Mouse (Mus musculus) thymus, adult 2 months (tissue): ENCODE results near the gene Synj2. TPM values are rescaled to one million over a fixed set of nuclear protein-coding genes. Genes with fewer than 3 reads are reported as not detected.

Experiments
- DNase-seq: peaks from one replicate; pipeline ENCODE4 v3.0.0; 2021
- H3K27ac ChIP-seq: fragments of 200-500 bp; 2 replicates; pipeline ENCODE4 v1.5.1; 2012; ENCODE audit warnings: low read length, control low read depth; ENCODE audit not compliant: control insufficient read depth, insufficient read depth
- H3K27me3 ChIP-seq: fragments of 200-500 bp; 2 replicates; pipeline ENCODE4 v1.6.1; 2012; ENCODE audit warnings: mild to moderate bottlenecking, low read length, moderate library complexity, mixed read lengths; ENCODE audit not compliant: control insufficient read depth, insufficient read depth
- H3K36me3 ChIP-seq: fragments of 200-500 bp; 2 replicates; pipeline ENCODE4 v1.6.1; 2012; ENCODE audit warnings: mild to moderate bottlenecking, low read length, moderate library complexity; ENCODE audit not compliant: control insufficient read depth, insufficient read depth
- H3K4me1 ChIP-seq: fragments of 200-500 bp; replicated peaks from 2 replicates; pipeline ENCODE4 v1.6.1; 2012; ENCODE audit warnings: low read length; ENCODE audit not compliant: control insufficient read depth, insufficient read depth
- H3K4me3 ChIP-seq: fragments of 200-500 bp; 2 replicates; pipeline ENCODE4 v1.5.1; 2012; ENCODE audit warnings: mild to moderate bottlenecking, low read length, control low read depth, moderate library complexity; ENCODE audit not compliant: control insufficient read depth, insufficient read depth
- CTCF ChIP-seq: fragments of 200-500 bp; IDR thresholded peaks from 2 replicates; pipeline ENCODE4 v1.5.1; 2012; ENCODE audit warnings: mild to moderate bottlenecking, control low read depth, low read length, moderate library complexity, borderline replicate concordance; ENCODE audit not compliant: control insufficient read depth, poor library complexity, insufficient read depth; ENCODE audit errors: extremely low read depth
- POLR2A ChIP-seq: fragments of 200-500 bp; IDR thresholded peaks from 2 replicates; pipeline ENCODE4 v1.6.1; 2012; ENCODE audit warnings: mild to moderate bottlenecking, low read length, control low read depth, moderate library complexity; ENCODE audit not compliant: control insufficient read depth, poor library complexity, insufficient read depth; ENCODE audit errors: extremely low read depth
- WGBS: fragments of 180-500 bp; shearing (Covaris S2); methylation state at CpG from one replicate; pipeline ENCODE4 v1.1.7; 2018; 5-methylcytosine and 5-hydroxymethylcytosine counted together
- polyA plus RNA-seq: library from polyadenylated mRNA; depleted of rRNA; stranded (reverse); fragments of >200 nt; gene quantifications from 2 replicates; pipeline ENCODE4 v1.2.3, GENCODE M21; 2012

Synj2 gene
- polyA plus RNA-seq, 1 experiment: 9.0 TPM

GRCm38 (mm10) chr17:5914217-5914616 is 26.9 kb upstream of the Synj2 start:
- no peak for DNase-seq
- no peaks in the 10 kb centered on the region for H3K36me3 ChIP-seq
- no peak overlapping the region for H3K27ac ChIP-seq
- H3K4me1 ChIP-seq: no peaks in the 10 kb centered on the region
- H3K27me3 ChIP-seq: no peaks in the 10 kb centered on the region
- WGBS: 89% methylated on average over 5 of the region's 5 CpGs
- no peak overlapping the region for H3K4me3 ChIP-seq
- no peak for TF ChIP-seq POLR2A
- TF ChIP-seq CTCF: no peak

DNA sequence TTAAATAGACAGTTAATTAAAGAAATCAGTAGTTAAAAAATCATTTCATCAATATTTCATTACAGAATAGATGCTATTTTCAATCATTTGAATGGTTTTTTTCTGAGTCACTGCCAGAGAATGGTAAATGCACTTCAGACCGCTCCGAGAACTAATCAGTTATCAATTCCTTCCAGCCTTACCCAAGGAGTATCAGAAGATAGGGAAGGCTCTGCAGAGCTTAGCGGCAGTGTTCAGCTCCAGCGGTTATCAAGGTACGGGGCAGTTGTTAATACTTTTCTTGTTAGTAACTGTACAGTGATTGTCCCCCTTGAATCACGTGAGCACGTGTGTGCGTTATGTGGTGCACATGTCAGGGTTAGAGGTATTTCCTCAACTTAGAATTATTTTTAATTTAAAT is 19.1 kb upstream of the Synj2 start:
- no peaks in the 10 kb centered on the region for H3K27me3 ChIP-seq
- no peak for DNase-seq
- TF ChIP-seq CTCF (no peak), POLR2A (no peak)
- WGBS: 98% methylated on average over 8 of the region's 8 CpGs
- no peak overlapping the region for H3K4me3 ChIP-seq
- H3K4me1 ChIP-seq: peaks cover 5% of the 10 kb centered on the region
- no peak overlapping the region for H3K27ac ChIP-seq
- H3K36me3 ChIP-seq: no peaks in the 10 kb centered on the region

DNA sequence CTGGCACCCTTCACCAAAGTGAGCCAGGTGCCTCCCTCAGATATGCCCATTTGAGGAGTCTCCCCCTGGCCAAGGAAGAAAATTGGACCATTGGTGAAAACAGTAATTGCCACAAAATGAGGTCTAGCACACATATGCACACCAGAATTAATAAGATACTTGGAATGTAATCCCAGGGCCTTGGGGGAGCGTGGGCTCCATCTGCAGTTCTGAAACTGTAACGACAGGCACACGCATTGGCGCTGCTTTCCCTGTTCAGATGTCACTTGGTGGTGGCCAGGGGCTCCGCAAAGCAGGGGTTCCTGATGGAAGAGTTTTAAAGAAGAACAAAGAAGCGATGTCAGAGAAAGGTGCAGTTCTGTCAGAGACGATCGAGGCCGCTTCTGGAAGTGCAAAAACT is 17.8 kb upstream of the Synj2 start:
- Histone ChIP-seq H3K36me3 (no peaks in the 10 kb centered on the region), H3K27me3 (no peaks in the 10 kb centered on the region), H3K4me1 (peaks cover 5% of the 10 kb centered on the region), H3K4me3 (no peak overlapping the region), H3K27ac (no peak overlapping the region)
- TF ChIP-seq CTCF (no peak), POLR2A (no peak)
- 91% methylated on average over 9 of the region's 9 CpGs for WGBS
- peak; percentile 19 for DNase-seq

- H3K36me3 ChIP-seq: no peaks in the 10 kb centered on the region
- no peak for DNase-seq
- no peak overlapping the region for H3K27ac ChIP-seq
- H3K4me1 ChIP-seq: peaks cover 8% of the 10 kb centered on the region
- TF ChIP-seq CTCF (no peak), POLR2A (no peak)
- no peak overlapping the region for H3K4me3 ChIP-seq
- WGBS: 39% methylated on average over 8 of the region's 8 CpGs
- H3K27me3 ChIP-seq: no peaks in the 10 kb centered on the region
These were observed 16.8 kb upstream of the Synj2 start for GRCm38 (mm10) chr17:5924238-5924637.

DNA sequence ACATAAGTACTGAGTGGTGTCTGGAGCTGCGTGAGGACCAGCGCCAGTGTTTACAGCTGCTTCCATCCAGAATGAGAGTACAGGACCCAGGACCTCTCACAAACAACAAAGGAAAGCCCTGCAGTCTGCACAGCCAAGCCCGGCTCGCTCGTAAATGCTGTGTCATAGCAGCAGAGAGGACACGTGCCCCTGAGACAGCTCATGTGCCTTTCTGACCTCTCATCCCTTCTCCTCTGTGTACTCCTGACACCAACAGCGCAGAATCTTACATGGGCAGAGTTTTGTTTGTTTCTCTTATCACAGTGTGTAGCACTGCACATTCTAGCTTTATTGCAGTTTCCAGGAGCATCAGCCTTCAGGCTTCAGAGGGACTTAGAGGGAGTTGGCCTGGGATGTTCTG is 14.4 kb upstream of the Synj2 start:
- H3K36me3 ChIP-seq: no peaks in the 10 kb centered on the region
- no peak overlapping the region for H3K27ac ChIP-seq
- 45% methylated on average over 7 of the region's 7 CpGs for whole genome bisulfite sequencing
- H3K4me1 ChIP-seq: peaks cover 11% of the 10 kb centered on the region
- no peak overlapping the region for H3K4me3 ChIP-seq
- H3K27me3 ChIP-seq: no peaks in the 10 kb centered on the region
- no peak for TF ChIP-seq POLR2A
- no peak for TF ChIP-seq CTCF
- DNase-seq: no peak

DNA sequence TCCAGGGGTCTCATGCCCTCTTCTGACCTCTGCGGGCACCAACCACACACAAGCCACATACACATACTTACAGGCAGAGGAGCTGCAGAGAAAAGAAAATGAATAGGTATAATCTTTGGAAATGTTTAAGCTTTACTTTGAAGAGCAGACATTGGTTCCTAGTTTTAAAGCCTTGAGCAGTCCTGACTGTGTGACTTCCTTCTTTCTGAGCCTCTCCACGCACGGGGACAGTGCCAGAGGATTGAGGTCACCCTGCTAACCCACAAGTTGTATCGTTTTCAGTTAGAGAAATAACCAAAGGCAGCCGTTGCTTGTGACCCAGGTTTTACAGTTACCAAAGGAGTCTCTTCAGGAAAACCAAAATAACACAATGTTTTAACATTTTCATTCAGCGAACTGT is 12.0 kb upstream of the Synj2 start:
- H3K27me3 ChIP-seq: no peaks in the 10 kb centered on the region
- no peaks in the 10 kb centered on the region for H3K36me3 ChIP-seq
- no peak overlapping the region for H3K4me3 ChIP-seq
- H3K27ac ChIP-seq: no peak overlapping the region
- DNase-seq: no peak
- TF ChIP-seq POLR2A (no peak), CTCF (no peak)
- 12% methylated on average over 6 of the region's 6 CpGs for WGBS
- H3K4me1 ChIP-seq: peaks cover 7% of the 10 kb centered on the region

DNA sequence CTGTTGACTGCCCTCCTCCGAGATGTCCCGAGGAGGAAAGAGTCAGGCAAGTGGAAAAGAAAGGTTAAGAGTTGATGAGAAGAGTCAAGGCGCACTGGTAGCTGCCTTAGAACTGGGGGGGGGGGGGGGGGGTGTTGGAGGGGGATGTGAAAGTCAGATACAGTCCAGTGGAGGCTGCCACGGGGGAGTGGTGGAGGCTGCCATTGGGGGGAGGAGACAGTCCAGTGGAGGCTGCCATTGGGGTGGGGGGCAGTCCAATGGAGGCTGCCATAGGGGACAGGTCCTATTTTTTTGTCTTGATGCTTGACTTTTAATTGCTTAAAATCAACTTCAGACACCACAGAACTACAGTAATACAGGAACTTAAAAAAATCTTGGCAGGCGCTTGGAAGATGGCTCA is 8.9 kb upstream of the Synj2 start:
- Histone ChIP-seq H3K4me3 (no peak overlapping the region), H3K27me3 (no peaks in the 10 kb centered on the region), H3K36me3 (no peaks in the 10 kb centered on the region), H3K27ac (no peak overlapping the region), H3K4me1 (peaks cover 23% of the 10 kb centered on the region)
- TF ChIP-seq POLR2A: no peak
- TF ChIP-seq CTCF: no peak
- WGBS: 79% methylated on average over 5 of the region's 5 CpGs
- no peak for DNase-seq
